Mouse (Mus musculus) G1E (cell line): ENCODE measurements around the gene Sae1. TPM values are rescaled to one million over a fixed set of nuclear protein-coding genes. Genes with fewer than 3 reads are reported as not detected.
A peak's percentile ranks its signal among the peaks of the same experiment; 100 is the strongest.

ENCODE experiments used
- ATAC-seq: 2 replicates; pipeline ENCODE4 v1.8.0; 2016; ENCODE audit warnings: mild to moderate bottlenecking; ENCODE audit not compliant: insufficient number of reproducible peaks, poor library complexity, low FRiP score, severe bottlenecking; ENCODE audit errors: extremely low read depth
- DNase-seq: peaks from one replicate; pipeline ENCODE4 v3.0.0; 2012; ENCODE audit warnings: low spot score
- H3K27me3 ChIP-seq: 2 replicates; pipeline ENCODE4 v1.6.1; 2012; ENCODE audit warnings: mild to moderate bottlenecking, low read length, inconsistent platforms; ENCODE audit not compliant: insufficient read depth
- H3K36me3 ChIP-seq: replicated peaks from 2 replicates; pipeline ENCODE3; 2012; ENCODE audit warnings: mild to moderate bottlenecking, inconsistent platforms
- H3K4me1 ChIP-seq: 2 replicates; pipeline ENCODE4 v1.6.1; 2012; ENCODE audit warnings: low read depth, low read length, inconsistent platforms, mixed read lengths; ENCODE audit not compliant: insufficient read depth
- H3K4me3 ChIP-seq: 2 replicates; pipeline ENCODE4 v1.5.1; 2012; ENCODE audit warnings: low read depth, mild to moderate bottlenecking, inconsistent platforms, low read length, moderate library complexity, mixed read lengths
- H3K9me3 ChIP-seq: replicated peaks from 2 replicates; pipeline ENCODE4 v1.6.1; 2012; ENCODE audit warnings: inconsistent platforms
- CTCF ChIP-seq: IDR thresholded peaks from 2 replicates; pipeline ENCODE4 v1.5.1; 2012; ENCODE audit warnings: low read depth, low read length, inconsistent platforms, mixed read lengths
- GATA1 ChIP-seq: IDR thresholded peaks from 2 replicates; pipeline ENCODE4 v1.6.1; 2012; ENCODE audit warnings: borderline replicate concordance, low read length, inconsistent platforms, mixed read lengths
- GATA2 ChIP-seq: IDR thresholded peaks from 2 replicates; pipeline ENCODE4 v1.6.1; 2012; ENCODE audit warnings: low read depth, low read length, inconsistent platforms, borderline replicate concordance
- POLR2AphosphoS5 ChIP-seq: IDR thresholded peaks from 2 replicates; pipeline ENCODE4 v1.6.1; 2012; ENCODE audit warnings: low read depth, low read length, inconsistent platforms; ENCODE audit not compliant: insufficient replicate concordance
- TAL1 ChIP-seq: conservative IDR thresholded peaks from 2 replicates; pipeline ENCODE4 v1.6.1; 2012; ENCODE audit warnings: low read depth, low read length, inconsistent platforms, mixed read lengths
- polyA plus RNA-seq: library from polyadenylated mRNA; stranded (reverse); fragments of >175 nt; gene quantifications from 2 replicates; pipeline ENCODE4 v1.2.3, GENCODE M21; 2012
- total RNA-seq, 2 experiments: library from RNA; stranded (forward) in 1 of 2; stranded (reverse) in 1 of 2; fragments of 200-1000 nt in 1 of 2; fragments of >200 nt in 1 of 2; fragmentation: Nextera tagmentation in 1 of 2; gene quantifications; 2 replicates each; pipeline ENCODE4 v1.2.3; 2014 to 2017

The Sae1 gene
- total and polyA plus RNA-seq, 3 experiments = 49.5 to 383 (median 105) TPM

GRCm38 (mm10) chr7:16312011-16312671, 75.5 kb downstream of the Sae1 start:
- Histone ChIP-seq H3K4me1 (peaks cover 68% of the 10 kb centered on the region), H3K27me3 (no peaks in the 10 kb centered on the region), H3K9me3 (no peaks in the 10 kb centered on the region), H3K4me3 (peak overlapping the region; percentile 93), H3K36me3 (peaks cover 33% of the 10 kb centered on the region)
- TF ChIP-seq TAL1 (no peak), CTCF (no peak), GATA2 (no peak), POLR2AphosphoS5 (no peak), GATA1 (no peak)
- DNase-seq = peak; percentile 50
- ATAC-seq = no peak

DNA sequence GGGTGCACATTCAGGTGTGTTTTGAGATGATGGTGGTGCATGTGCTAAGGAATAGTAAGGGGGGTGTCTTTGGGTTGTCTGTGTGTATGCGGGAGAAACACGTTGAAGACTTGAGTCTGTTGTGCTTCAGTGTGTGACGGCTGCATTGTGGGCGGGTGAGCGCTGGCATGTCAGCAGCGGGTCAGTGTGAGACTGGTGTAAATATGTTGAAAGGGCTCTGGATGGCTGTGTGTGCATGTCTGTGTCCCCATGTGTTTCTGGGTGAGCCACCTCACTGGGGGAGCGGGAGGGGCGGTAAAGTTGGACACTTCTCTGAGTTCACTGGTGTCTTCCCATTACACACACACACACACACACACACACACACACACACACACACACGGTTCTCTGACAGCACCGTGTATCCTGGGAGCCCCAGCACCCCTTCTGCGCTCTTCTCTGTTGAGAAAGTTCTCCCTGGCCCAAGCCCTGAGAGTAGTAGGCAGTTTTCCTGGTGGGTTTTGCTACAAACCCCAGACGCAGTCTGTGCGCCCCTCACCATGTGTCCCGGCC, 76.1 kb downstream of the Sae1 start:
- peak; percentile 23 for DNase-seq
- H3K36me3 ChIP-seq = peaks cover 27% of the 10 kb centered on the region
- peaks cover 67% of the 10 kb centered on the region for H3K4me1 ChIP-seq

GRCm38 (mm10) chr7:16310521-16311452, 76.8 kb downstream of the Sae1 start:
- no peaks in the 10 kb centered on the region for H3K27me3 ChIP-seq
- H3K9me3 ChIP-seq = no peaks in the 10 kb centered on the region
- H3K4me1 ChIP-seq = peaks cover 67% of the 10 kb centered on the region
- peaks cover 24% of the 10 kb centered on the region for H3K36me3 ChIP-seq
- TF ChIP-seq TAL1 (no peak), CTCF (no peak), GATA2 (no peak), POLR2AphosphoS5 (no peak)
- H3K4me3 ChIP-seq = peak overlapping the region; percentile 93
- ATAC-seq (no peak), DNase-seq (peak; percentile 48)

More for the DNA sequence above, 76.1 kb downstream of the Sae1 start:
- H3K9me3 ChIP-seq = no peaks in the 10 kb centered on the region
- H3K4me3 ChIP-seq = peak overlapping the region; percentile 93
- no peak for ATAC-seq
- no peak for TF ChIP-seq GATA2
- TF ChIP-seq CTCF = no peak
- TF ChIP-seq TAL1 = no peak
- TF ChIP-seq POLR2AphosphoS5 = no peak
- no peak for TF ChIP-seq GATA1
- no peaks in the 10 kb centered on the region for H3K27me3 ChIP-seq

DNA sequence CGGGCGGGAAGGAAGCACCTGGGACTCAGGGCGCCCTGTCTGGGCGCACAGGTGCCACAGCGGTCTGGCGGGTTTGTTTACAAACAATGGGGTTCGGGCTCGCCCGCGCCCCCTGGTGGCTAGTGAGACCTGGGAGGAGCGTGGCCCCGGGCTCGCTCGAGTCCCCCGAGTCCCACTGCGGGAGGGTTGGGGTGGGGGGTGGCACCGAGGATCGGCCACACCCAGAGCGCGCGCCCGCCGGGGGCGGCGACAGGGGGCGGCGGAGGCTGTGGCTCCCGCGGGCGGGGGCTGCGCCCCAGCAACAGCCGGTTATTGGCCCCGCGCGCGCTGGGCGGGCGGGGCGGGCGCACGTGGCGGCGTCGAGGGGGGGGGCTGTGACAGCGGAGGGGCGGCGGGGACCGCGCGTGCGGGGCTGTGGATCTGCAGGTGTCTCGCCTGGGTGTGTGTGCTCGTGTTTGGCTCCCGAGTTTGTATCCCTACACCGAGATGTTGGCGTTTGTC, 77.5 kb downstream of the Sae1 start:
- ATAC-seq (peak; percentile 37), DNase-seq (peak; percentile 87)
- Histone ChIP-seq H3K4me3 (peak overlapping the region; percentile 93), H3K4me1 (peaks cover 63% of the 10 kb centered on the region), H3K27me3 (no peaks in the 10 kb centered on the region), H3K9me3 (no peaks in the 10 kb centered on the region), H3K36me3 (peaks cover 17% of the 10 kb centered on the region)
- TF ChIP-seq TAL1 (no peak), POLR2AphosphoS5 (no peak), GATA2 (no peak), CTCF (peak; percentile 40), GATA1 (no peak)

DNA sequence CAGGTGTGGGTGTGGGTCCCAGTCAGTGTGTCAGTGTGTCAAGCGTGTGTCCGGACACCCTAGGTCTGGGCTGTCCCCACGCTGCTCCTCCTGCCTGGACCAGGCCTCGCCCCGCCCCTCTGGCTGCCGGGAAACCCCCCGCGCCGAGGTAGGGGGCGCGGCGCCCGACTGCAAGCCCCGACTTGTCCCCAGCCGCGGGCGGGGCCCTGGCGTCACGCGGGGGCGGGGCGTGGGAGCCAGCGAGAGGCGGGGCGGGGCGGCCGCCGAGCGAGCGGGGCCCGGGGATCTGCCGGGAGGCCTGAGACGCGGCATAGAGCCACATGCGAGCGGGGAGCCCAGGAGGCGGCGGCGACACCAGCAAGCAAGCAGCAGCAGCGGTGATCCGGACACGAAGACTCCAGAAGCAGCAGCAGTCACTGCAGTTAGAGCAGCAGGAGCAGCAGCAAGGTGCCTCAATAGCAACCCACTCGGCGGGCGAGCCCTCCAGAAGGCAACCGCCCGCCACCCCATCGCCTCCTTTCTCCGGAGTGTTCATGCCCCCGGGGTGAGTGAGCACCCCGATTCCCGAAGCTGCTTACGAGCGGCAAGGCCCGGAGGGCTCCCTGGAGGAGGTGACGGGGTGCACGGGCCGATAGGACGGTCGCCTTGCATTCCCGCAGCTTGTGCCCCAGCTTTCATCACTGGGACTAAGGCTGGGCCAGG, 78.1 kb downstream of the Sae1 start:
- DNase-seq = peak; percentile 76
- peaks cover 12% of the 10 kb centered on the region for H3K36me3 ChIP-seq
- peaks cover 62% of the 10 kb centered on the region for H3K4me1 ChIP-seq
- H3K4me3 ChIP-seq = peak overlapping the region; percentile 93
- TF ChIP-seq POLR2AphosphoS5 = no peak
- no peak for TF ChIP-seq GATA1
- no peak for TF ChIP-seq GATA2
- no peak for TF ChIP-seq CTCF
- TF ChIP-seq TAL1 = no peak
- H3K27me3 ChIP-seq = no peaks in the 10 kb centered on the region
- 0 out of 2 replicates have a peak, but pooled peaks have one; percentile 17 for ATAC-seq
- no peaks in the 10 kb centered on the region for H3K9me3 ChIP-seq
